10 mouse cellular contexts compared by ENCODE assay signal in the genomic region with DNA sequence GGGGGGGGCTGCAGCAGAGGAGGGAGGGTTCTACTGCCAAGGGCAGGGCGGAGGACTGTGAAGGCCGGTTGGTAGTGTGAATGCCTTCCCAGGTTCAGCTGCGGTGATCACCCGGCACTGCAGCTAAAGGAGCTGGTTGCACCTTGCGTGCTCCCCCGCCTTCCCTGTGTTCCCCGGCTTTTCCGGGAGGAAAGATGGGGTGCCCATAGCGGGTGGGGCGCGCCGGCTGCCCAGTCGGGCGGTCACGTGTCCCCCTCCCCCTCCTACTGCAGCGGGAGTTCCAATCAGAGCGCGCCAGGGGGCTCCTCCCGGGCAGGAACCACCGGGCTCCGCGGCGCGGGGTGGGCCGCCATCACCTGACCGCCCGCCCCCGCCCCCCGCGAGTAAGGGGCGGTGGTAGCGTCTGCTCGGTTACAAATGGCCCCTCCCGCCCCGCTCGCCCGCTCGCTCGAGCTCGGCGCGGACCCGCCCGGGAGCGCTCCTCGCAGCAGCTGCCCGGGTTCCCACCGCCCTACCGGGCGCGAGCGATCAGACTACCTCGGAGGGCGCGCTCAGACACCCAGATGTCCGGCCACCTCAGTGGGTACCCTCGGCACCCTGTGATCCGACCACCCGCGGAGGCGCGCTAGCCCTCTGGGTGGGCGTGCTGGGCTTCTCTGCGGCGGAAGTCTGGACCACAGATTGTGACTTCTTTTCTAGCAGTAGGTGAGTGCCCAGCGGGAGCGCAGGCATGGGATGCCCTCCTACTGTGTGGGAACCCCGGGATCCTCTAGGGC.
DNase-seq lines count a peak whose midpoint lies in the region; ATAC-seq and TF ChIP-seq lines count a peak whose summit lies in the region.
"Had no signal": no experiment of that assay in that cellular context is flagged by ENCODE, and none has a peak within 500 bp of the region (broad histone marks: within the 10 kb centered on the region; RNA-seq: fewer than 3 reads in every experiment).

No protein-coding gene starts in this region.

- H3K4me2 ChIP-seq in heart, embryonic 14.5 days (ENCODE audit: low read length), result peak overlapping the region; percentile 83
- peak overlapping the region; percentile 40 for H3K4me2 ChIP-seq in liver, embryonic 14.5 days (ENCODE audit: low read depth)

- peak; percentile 76 for ATAC-seq in heart, embryonic 14.5 days (ENCODE audit: insufficient number of reproducible peaks, insufficient read depth, low FRiP score, low read depth)
- 0 out of 2 replicates have a peak, but pooled peaks have one; percentile 21 for ATAC-seq in liver, embryonic 14.5 days (ENCODE audit: insufficient read depth)

- H3K4me1 ChIP-seq in spleen, adult 2 months (ENCODE audit: control insufficient read depth, insufficient read depth, insufficient read length), result no peaks in the 10 kb centered on the region
- H3K4me1 ChIP-seq in embryonic facial prominence, embryonic 10.5 days, result peaks cover 41% of the 10 kb centered on the region
- H3K4me1 ChIP-seq in heart, embryonic 14.5 days (ENCODE audit: control insufficient read depth in 2 of 2, insufficient read depth in 2 of 2, low read length in 2 of 2), result peaks cover 8 to 19% of the 10 kb centered on the region in 2 experiments; a peak in 2 of 4 replicates
- H3K4me1 ChIP-seq in liver, embryonic 14.5 days (replicated peaks; ENCODE audit: control insufficient read depth in 2 of 2, insufficient read depth in 2 of 2, low read length in 1 of 2), result no peaks in the 10 kb centered on the region

- peak overlapping the region; percentile 51; the same call in 1 of the 2 replicates for H3K9ac ChIP-seq in heart, embryonic 14.5 days (ENCODE audit: low read length)
- no peak overlapping the region for H3K9ac ChIP-seq in liver, embryonic 14.5 days (replicated peaks)

- H3K4me3 ChIP-seq in spleen, adult 2 months (ENCODE audit: extremely low read depth, insufficient read depth, insufficient read length), result peak overlapping the region; percentile 25; the same call in 1 of the 2 replicates
- peak overlapping the region; percentile 75 for H3K4me3 ChIP-seq in embryonic facial prominence, embryonic 10.5 days
- peak overlapping the region; percentile 48 for H3K4me3 ChIP-seq in heart, embryonic 14.5 days (ENCODE audit: control insufficient read depth in 1 of 2, insufficient read depth in 1 of 2, low read depth in 1 of 2, low read length in 2 of 2)
- peak overlapping the region in 1 of 2 experiments; percentile 33; a peak in 2 of 4 replicates for H3K4me3 ChIP-seq in liver, embryonic 14.5 days (ENCODE audit: insufficient read depth in 1 of 2, low read depth in 2 of 2, low read length in 2 of 2)
- H3K4me3 ChIP-seq: myocyte had no signal

- WGBS in spleen, adult 2 months, result 2% methylated on average over 62 of the region's 68 CpGs
- under 1% methylated on average over 68 of the region's 68 CpGs for WGBS in embryonic facial prominence, embryonic 10.5 days
- WGBS in heart, embryonic 14.5 days, result under 1% methylated on average over 63 of the region's 68 CpGs
- 1% methylated on average over 68 of the region's 68 CpGs for WGBS in liver, embryonic 14.5 days (ENCODE audit: insufficient replicate concordance)

- H3K27ac ChIP-seq in spleen, adult 2 months (ENCODE audit: insufficient read depth, low read length), result no peak overlapping the region
- H3K27ac ChIP-seq in embryonic facial prominence, embryonic 10.5 days (replicated peaks), result peak overlapping the region; percentile 72
- H3K27ac ChIP-seq in heart, embryonic 14.5 days (replicated peaks in 1 of 2; ENCODE audit: control insufficient read depth in 1 of 2, insufficient read depth in 1 of 2, low read depth in 2 of 2, low read length in 2 of 2), result no peak overlapping the region
- no peak overlapping the region for H3K27ac ChIP-seq in liver, embryonic 14.5 days

- DNase-seq in spleen, adult 2 months (ENCODE audit: low read depth in 1 of 2, low spot score in 2 of 2), result no peak
- DNase-seq in spleen, postnatal 4 days (ENCODE audit: low spot score in 2 of 2), result no peak
- DNase-seq in embryonic facial prominence, embryonic 10.5 days (ENCODE audit: low spot score), result peak; percentile 88
- DNase-seq in layer of hippocampus, adult 11-12 months (ENCODE audit: low spot score), result peak; percentile 94
- DNase-seq in liver, embryonic 14.5 days (ENCODE audit: low read depth in 3 of 3, low spot score in 3 of 3), result no peak
- peak; percentile 71 for DNase-seq in ovary, postnatal 36 days (ENCODE audit: low spot score)
- no peak for DNase-seq in B cell, adult 2 months

- no peak for TF ChIP-seq CTCF in spleen, adult 2 months (IDR thresholded peaks at IDR 0.05; ENCODE audit: extremely low read depth, insufficient read depth, insufficient read length, insufficient replicate concordance)
- TF ChIP-seq CTCF in liver, embryonic 14.5 days (IDR thresholded peaks at IDR 0.05; ENCODE audit: low read depth), result no peak

- no peak for TF ChIP-seq EP300 in liver, embryonic 14.5 days (IDR thresholded peaks at IDR 0.05; ENCODE audit: low read depth)

- TF ChIP-seq POLR2A in spleen, adult 2 months (IDR thresholded peaks at IDR 0.05; ENCODE audit: low read depth, low read length), result no peak

- H3K27me3 ChIP-seq in spleen, adult 2 months (ENCODE audit: control insufficient read depth, insufficient read depth, low read length), result peaks cover 18% of the 10 kb centered on the region
- peaks cover 99% of the 10 kb centered on the region for H3K27me3 ChIP-seq in embryonic facial prominence, embryonic 10.5 days (replicated peaks; ENCODE audit: low read depth, poor library complexity, severe bottlenecking)
- H3K27me3 ChIP-seq in heart, embryonic 14.5 days (ENCODE audit: control insufficient read depth, insufficient read depth, low read length), result peaks cover 97% of the 10 kb centered on the region
- peaks cover 69% of the 10 kb centered on the region for H3K27me3 ChIP-seq in liver, embryonic 14.5 days (ENCODE audit: control insufficient read depth, insufficient read depth, low read length)

- H3K36me3 ChIP-seq in spleen, adult 2 months (ENCODE audit: control insufficient read depth, insufficient read depth, low read length), result no peaks in the 10 kb centered on the region
- no peaks in the 10 kb centered on the region for H3K36me3 ChIP-seq in embryonic facial prominence, embryonic 10.5 days (replicated peaks)
- no peaks in the 10 kb centered on the region for H3K36me3 ChIP-seq in heart, embryonic 14.5 days (ENCODE audit: control insufficient read depth, insufficient read depth, low read length)
- H3K36me3 ChIP-seq in liver, embryonic 14.5 days (replicated peaks; ENCODE audit: control insufficient read depth, insufficient read depth, low read depth), result no peaks in the 10 kb centered on the region
- H3K36me3 ChIP-seq: G1E had no signal

- no peaks in the 10 kb centered on the region for H3K9me3 ChIP-seq in embryonic facial prominence, embryonic 10.5 days
- no peaks in the 10 kb centered on the region for H3K9me3 ChIP-seq in heart, embryonic 14.5 days (ENCODE audit: control insufficient read depth, low read length)
- no peaks in the 10 kb centered on the region for H3K9me3 ChIP-seq in liver, embryonic 14.5 days (ENCODE audit: control insufficient read depth, low read length)

Comparison
In these comparisons a context has a peak if more than half of its experiments do, and no peak if none do; other contexts are left out.
1. DNase-seq: peak in embryonic facial prominence, embryonic 10.5 days (single experiment), layer of hippocampus, adult 11-12 months (single experiment) and ovary, postnatal 36 days (single experiment); none in spleen, adult 2 months (0 of 2), spleen, postnatal 4 days (0 of 2), liver, embryonic 14.5 days (0 of 3) and B cell, adult 2 months (0 of 2).